Mouse (Mus musculus): ENCODE measurements around the gene Plce1. TPM values are rescaled to one million over a fixed set of nuclear protein-coding genes. Genes with fewer than 3 reads are reported as not detected.

Gene Plce1
- polyA plus RNA-seq, 1 experiment = 1.6 TPM

DNA sequence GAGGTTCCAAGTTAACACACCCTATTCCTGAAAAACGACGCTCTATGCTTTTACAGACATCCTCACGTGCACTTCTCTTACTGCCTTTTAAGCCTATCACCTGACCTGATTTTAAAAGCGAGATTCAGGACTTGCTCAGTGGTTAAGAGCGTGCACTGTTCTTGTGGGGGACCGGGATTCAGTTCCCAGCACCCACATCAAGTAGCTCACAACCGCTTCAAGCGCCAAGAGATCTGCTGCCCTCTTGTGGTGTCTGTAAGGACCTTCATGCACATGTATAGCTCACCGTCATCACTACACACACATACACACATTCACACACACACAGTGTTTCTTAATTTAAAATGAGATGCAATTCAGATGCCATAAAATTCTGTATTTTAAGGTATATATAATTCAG, 21.9 kb upstream of the Plce1 start:
- Histone ChIP-seq H3K4me3 (replicated peaks; ENCODE audit: control insufficient read depth, low read depth, low read length) (no peak overlapping the region), H3K27ac (ENCODE audit: control insufficient read depth, insufficient read depth, low read depth, low read length, poor library complexity) (no peak overlapping the region), H3K4me1 (ENCODE audit: control insufficient read depth, insufficient read depth, low read length) (no peaks in the 10 kb centered on the region)
- WGBS = 92% methylated on average over 9 of the region's 9 CpGs
- TF ChIP-seq POLR2A (IDR thresholded peaks at IDR 0.05; ENCODE audit: borderline replicate concordance, control insufficient read depth, low read depth, low read length) = no peak
- no peak for TF ChIP-seq CTCF (IDR thresholded peaks at IDR 0.05; ENCODE audit: control insufficient read depth, insufficient read depth, low read length)

DNA sequence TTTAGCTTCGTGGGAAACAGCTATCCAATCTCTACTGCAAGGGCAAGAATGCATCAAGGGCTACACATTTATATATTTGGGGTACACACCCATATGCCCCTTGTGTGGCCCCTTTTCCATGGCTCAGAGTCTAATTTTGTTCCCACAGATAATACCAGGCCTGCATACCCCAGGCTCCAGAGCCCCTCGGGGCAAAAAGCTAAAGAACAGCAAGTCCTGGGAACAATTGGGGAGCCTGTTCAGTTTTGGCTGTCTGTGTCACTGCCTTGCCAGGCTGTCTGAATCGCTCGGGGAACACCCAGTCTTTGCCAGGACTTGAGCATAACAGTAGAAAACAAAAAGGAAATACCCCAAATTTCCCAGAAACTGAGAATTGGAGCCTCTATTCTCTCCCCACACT, 20.2 kb upstream of the Plce1 start:
- H3K27ac ChIP-seq (ENCODE audit: control insufficient read depth, insufficient read depth, low read depth, low read length, poor library complexity) = no peak overlapping the region
- H3K4me1 ChIP-seq (ENCODE audit: control insufficient read depth, insufficient read depth, low read length) = no peaks in the 10 kb centered on the region
- TF ChIP-seq POLR2A (IDR thresholded peaks at IDR 0.05; ENCODE audit: borderline replicate concordance, control insufficient read depth, low read depth, low read length) = no peak
- TF ChIP-seq CTCF (IDR thresholded peaks at IDR 0.05; ENCODE audit: control insufficient read depth, insufficient read depth, low read length) = no peak
- 70% methylated on average over 4 of the region's 4 CpGs for WGBS
- H3K4me3 ChIP-seq (replicated peaks; ENCODE audit: control insufficient read depth, low read depth, low read length) = no peak overlapping the region

DNA sequence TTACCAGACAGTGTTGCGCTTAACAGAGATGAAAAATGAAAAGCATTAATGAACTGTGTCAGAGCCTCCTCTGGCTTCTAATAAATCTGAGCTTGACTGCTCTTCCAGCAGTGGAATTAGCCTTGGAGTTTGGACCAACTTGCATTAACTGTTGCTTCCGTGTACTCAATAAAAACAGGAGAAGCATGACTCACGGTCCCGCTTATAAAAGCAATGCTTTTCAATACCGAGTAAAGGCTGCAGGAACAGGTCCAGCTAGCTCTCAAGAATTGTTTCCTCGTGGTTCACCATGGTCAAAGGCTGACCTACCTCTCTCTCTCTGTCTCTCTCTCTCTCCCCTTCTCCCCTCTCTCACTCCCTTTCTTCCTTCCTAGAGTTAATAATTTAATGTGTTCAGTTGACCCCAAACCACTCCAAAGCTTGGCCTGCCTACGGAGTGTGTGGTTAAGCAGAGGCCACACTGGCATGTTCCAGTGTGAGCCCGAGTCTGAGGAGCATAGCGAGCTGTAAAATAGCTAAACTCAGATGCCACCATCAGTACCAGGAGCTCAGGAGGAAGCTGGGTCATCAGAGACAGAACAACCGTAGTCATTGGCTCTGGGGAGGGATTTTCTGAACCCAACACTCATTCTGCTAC, 10.5 kb upstream of the Plce1 start:
- no peaks in the 10 kb centered on the region for H3K4me1 ChIP-seq (ENCODE audit: control insufficient read depth, insufficient read depth, low read length)
- TF ChIP-seq CTCF (IDR thresholded peaks at IDR 0.05; ENCODE audit: control insufficient read depth, insufficient read depth, low read length) = no peak
- TF ChIP-seq POLR2A (IDR thresholded peaks at IDR 0.05; ENCODE audit: borderline replicate concordance, control insufficient read depth, low read depth, low read length) = no peak
- 62% methylated on average over 10 of the region's 10 CpGs for WGBS
- no peak overlapping the region for H3K4me3 ChIP-seq (replicated peaks; ENCODE audit: control insufficient read depth, low read depth, low read length)
- no peak overlapping the region for H3K27ac ChIP-seq (ENCODE audit: control insufficient read depth, insufficient read depth, low read depth, low read length, poor library complexity)

DNA sequence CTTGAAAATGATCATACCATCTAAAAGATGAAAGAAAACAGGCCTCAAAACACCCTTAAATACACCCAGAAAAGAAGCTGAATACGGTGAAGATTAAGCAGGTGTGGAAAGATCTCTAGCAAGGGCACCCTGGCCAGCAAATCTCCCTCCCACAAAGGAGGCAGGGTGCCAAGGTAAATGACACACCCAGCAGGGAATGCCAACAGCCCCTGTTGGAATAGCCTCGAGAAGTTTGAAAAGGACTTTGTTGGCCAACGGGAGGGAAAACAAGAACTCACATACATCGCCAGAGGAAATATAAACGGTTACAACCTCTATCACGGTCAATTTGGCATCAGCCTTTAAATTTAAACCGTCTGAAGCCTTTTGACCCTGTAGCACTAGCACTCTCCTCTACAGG, 5.5 kb upstream of the Plce1 start:
- no peak overlapping the region for H3K4me3 ChIP-seq (replicated peaks; ENCODE audit: control insufficient read depth, low read depth, low read length)
- 82% methylated on average over 7 of the region's 7 CpGs for WGBS
- H3K27ac ChIP-seq (ENCODE audit: control insufficient read depth, insufficient read depth, low read depth, low read length, poor library complexity) = no peak overlapping the region
- H3K4me1 ChIP-seq (ENCODE audit: control insufficient read depth, insufficient read depth, low read length) = no peaks in the 10 kb centered on the region
- no peak for TF ChIP-seq CTCF (IDR thresholded peaks at IDR 0.05; ENCODE audit: control insufficient read depth, insufficient read depth, low read length)
- no peak for TF ChIP-seq POLR2A (IDR thresholded peaks at IDR 0.05; ENCODE audit: borderline replicate concordance, control insufficient read depth, low read depth, low read length)

GRCm38 (mm10) chr19:38478286-38478685, 2.6 kb upstream of the Plce1 start:
- Histone ChIP-seq H3K27ac (ENCODE audit: control insufficient read depth, insufficient read depth, low read depth, low read length, poor library complexity) (no peak overlapping the region), H3K4me3 (replicated peaks; ENCODE audit: control insufficient read depth, low read depth, low read length) (no peak overlapping the region), H3K4me1 (ENCODE audit: control insufficient read depth, insufficient read depth, low read length) (no peaks in the 10 kb centered on the region; the same call in 1 of the 2 replicates)
- no peak for TF ChIP-seq POLR2A (IDR thresholded peaks at IDR 0.05; ENCODE audit: borderline replicate concordance, control insufficient read depth, low read depth, low read length)
- TF ChIP-seq CTCF (IDR thresholded peaks at IDR 0.05; ENCODE audit: control insufficient read depth, insufficient read depth, low read length) = no peak
- WGBS = 72% methylated on average over 5 of the region's 5 CpGs

GRCm38 (mm10) chr19:38478948-38479347, 2.0 kb upstream of the Plce1 start:
- Histone ChIP-seq H3K4me1 (ENCODE audit: control insufficient read depth, insufficient read depth, low read length) (no peaks in the 10 kb centered on the region; the same call in 1 of the 2 replicates), H3K4me3 (replicated peaks; ENCODE audit: control insufficient read depth, low read depth, low read length) (no peak overlapping the region), H3K27ac (ENCODE audit: control insufficient read depth, insufficient read depth, low read depth, low read length, poor library complexity) (no peak overlapping the region)
- no peak for TF ChIP-seq CTCF (IDR thresholded peaks at IDR 0.05; ENCODE audit: control insufficient read depth, insufficient read depth, low read length)
- TF ChIP-seq POLR2A (IDR thresholded peaks at IDR 0.05; ENCODE audit: borderline replicate concordance, control insufficient read depth, low read depth, low read length) = no peak
- 71% methylated on average over 7 of the region's 7 CpGs for WGBS

- WGBS = 74% methylated on average over 5 of the region's 5 CpGs
- no peaks in the 10 kb centered on the region; the same call in 1 of the 2 replicates for H3K4me1 ChIP-seq (ENCODE audit: control insufficient read depth, insufficient read depth, low read length)
Observed at GRCm38 (mm10) chr19:38479473-38479872, 1.4 kb upstream of the Plce1 start.

DNA sequence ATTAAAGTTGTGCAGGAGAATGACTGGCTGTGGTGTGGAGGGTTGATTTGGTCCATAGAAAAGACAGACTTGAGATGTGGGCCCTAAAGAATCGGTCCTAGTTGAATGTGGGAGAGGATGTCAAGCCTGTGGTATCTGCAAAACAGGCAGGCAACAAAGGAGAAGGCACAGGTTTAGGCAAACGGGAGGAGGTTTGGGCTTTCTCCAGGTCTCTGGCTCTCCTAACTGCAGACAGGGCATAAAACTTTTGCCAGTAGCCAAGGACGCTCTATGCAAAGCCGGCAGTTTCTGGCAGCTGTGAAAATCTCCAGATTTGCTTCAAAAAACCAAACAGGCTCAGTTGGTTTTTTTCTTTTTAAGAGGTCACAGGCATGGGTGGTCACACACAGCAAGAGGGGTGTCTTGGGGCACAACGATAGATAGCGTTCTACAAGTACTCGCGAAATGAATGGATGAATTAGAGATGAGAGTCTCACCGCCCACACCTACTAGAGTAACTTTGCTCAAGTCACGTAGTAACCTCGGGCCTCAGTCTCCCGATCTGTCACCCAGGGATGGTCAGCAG, 671 bp upstream of the Plce1 start:
- Histone ChIP-seq H3K27ac (ENCODE audit: control insufficient read depth, insufficient read depth, low read depth, low read length, poor library complexity) (no peak overlapping the region), H3K4me1 (ENCODE audit: control insufficient read depth, insufficient read depth, low read length) (no peaks in the 10 kb centered on the region; the same call in 1 of the 2 replicates), H3K4me3 (replicated peaks; ENCODE audit: control insufficient read depth, low read depth, low read length) (no peak overlapping the region)
- TF ChIP-seq POLR2A (IDR thresholded peaks at IDR 0.05; ENCODE audit: borderline replicate concordance, control insufficient read depth, low read depth, low read length) (no peak), CTCF (IDR thresholded peaks at IDR 0.05; ENCODE audit: control insufficient read depth, insufficient read depth, low read length) (no peak)
- WGBS = 18% methylated on average over 12 of the region's 12 CpGs

More at GRCm38 (mm10) chr19:38479473-38479872, 1.4 kb upstream of the Plce1 start:
- Histone ChIP-seq H3K27ac (ENCODE audit: control insufficient read depth, insufficient read depth, low read depth, low read length, poor library complexity) (no peak overlapping the region), H3K4me3 (replicated peaks; ENCODE audit: control insufficient read depth, low read depth, low read length) (no peak overlapping the region)
- TF ChIP-seq POLR2A (IDR thresholded peaks at IDR 0.05; ENCODE audit: borderline replicate concordance, control insufficient read depth, low read depth, low read length) (no peak), CTCF (IDR thresholded peaks at IDR 0.05; ENCODE audit: control insufficient read depth, insufficient read depth, low read length) (no peak)
